Mouse (Mus musculus): ENCODE data around the gene Fam234b.

Fam234b gene

DNA sequence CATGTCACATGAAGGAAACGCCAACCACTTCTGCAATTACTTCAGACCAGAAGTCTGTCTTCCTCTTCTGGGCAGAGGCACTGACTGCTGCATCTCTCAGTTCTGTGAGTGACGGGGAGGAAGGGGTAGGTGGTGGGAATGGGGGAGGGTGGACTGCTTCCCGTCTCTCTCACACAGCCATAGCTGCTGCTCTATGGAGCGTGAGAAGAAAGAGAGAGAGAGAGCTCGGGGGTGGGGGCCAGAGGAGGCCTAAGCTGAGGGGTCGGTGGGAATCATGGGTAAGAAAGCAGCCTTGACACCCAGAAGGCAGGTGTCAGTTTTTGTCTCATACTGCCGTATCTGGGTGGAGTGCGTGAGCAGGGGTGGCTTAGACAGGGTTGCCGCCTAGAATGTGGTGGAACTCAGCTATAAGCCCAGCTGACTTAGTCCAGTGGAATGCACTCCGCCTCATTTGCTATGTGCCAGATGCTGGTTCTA is 30.7 kb downstream of the Fam234b start:
- no peak for DNase-seq (ENCODE audit: low spot score)

DNA sequence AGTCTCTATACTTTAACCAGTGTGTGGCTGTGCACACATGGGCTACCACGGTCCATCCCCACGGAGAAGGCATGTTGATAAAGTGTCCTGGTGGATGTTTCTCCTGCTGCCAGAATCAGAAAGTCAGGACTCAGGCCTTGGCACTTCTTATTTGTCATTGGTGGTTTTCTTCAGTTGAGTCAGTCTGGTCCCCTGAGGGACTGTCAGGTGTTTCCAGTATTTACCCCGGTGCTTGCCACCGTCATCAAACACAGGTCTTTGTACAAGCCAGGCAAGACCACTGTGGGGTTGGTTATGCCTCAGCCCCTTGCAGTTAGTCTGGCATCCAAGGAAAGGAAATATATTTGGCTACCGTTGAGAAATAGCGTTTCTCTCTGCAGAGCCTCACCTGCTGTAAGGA is 32.8 kb downstream of the Fam234b start:
- no peak for DNase-seq (ENCODE audit: low spot score)

DNA sequence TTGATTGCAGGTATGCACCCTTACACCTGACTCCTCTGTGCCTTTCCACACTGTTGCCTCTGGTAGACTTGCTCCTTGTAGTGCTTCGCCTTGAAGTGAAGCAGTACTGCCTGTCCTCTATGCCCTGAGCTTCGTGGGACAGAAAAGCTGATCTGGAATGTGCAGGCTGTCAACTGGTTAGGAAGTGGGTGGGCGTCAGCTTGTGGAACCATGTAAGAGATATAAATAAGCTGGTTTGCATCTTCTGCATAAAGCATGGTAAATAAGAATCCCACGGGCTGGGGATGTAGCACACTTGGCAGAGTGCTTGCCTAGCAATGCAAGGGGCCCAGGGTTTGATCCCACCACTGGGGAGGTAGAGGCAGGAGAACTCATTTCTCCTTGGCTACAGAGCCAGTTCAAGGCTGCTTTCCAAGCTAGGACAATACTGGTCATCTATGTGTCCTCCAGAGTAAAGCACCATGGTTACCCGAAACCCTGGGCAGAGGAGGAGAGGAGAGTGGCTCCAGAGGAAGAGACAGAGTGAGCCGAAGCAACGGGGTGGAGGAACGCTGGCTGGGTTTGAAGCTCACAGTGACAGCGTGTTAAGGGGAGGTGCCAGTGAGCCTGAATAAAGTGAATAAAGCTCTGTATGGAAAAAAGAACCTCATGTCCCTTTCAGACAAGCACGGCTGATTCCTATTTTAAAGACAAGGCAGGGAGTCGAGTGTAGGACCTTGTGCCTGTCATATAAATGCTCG is 34.8 kb downstream of the Fam234b start:
- DNase-seq (ENCODE audit: low spot score): no peak

DNA sequence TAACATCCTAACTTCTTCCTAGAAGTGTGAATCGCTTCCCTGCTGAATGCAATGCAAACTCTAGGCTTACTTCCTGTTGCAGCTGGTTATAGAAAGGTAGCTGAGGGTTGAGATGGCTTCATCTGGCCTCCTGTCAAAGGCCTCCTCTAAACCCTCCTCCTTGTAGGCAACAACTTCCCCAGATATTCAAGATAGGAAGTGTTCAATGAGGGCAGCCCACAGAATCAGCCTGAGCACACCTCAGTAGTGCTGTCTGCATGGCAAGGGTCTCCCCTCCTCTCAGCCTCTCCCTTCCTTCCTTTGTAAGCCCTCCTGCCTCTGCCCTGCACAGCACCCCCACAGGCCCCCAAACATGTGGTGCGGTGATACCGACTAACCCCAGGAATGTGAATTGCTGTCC is 38.0 kb downstream of the Fam234b start:
- DNase-seq (ENCODE audit: low spot score): no peak

DNA sequence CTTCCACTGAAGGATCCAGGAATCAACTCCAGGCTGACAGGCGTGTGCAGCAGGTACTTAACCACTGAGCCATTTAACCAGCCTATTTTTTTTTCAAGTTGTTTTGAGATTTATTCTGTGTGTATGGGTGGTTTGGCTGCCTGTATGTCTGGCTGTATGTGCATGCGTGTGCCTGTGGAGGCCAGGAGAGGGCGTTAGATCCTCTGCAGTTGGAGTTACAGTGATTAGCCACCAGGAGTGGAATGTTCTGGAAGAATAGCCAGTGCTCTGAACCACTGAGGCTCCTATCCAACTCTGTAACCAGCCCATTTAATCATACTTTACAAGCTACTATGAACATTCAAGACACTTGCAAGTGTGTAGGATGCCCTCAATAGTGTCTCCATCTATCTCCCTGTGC is 38.8 kb downstream of the Fam234b start:
- no peak for DNase-seq (ENCODE audit: low spot score)

DNA sequence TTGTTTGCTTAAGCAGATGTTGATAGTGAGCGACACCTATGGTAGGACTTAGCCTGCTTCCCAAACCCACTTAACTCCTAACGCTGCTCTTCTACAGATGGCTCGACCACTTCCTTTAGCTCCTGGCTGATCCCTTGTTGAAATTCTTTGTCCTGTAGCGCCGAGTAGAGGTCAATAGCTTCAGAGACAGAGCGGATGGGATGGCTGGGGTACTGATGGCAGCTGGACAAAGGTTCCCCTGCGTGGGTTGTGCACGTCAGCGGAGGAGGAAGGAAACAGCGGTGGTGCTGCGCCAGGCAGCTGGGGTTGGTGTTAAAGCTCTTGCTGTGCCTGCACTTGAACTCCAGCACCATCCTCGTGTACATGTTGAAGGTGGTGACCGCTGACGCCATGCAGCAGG is 39.5 kb downstream of the Fam234b start:
- DNase-seq (ENCODE audit: low spot score): no peak

DNA sequence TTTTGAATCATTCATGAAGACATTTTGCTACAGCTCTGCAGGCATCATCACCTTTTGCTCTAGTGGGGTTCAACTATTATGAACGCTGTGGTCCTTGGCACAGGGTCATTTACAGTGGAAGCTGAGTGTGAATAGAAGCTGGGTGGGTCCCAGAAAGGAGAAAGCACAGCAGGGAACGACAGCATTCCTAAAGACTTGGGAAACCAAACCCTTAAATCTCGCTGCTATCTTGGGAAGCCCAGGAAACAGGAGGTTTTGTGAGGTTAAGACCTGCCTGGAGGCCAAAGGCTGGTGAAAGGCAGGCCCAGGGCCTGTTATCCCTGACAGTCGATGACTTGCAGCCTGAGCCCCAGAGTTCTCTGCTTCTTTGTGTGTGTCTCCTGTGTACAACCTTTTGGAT is 40.4 kb downstream of the Fam234b start:
- DNase-seq (ENCODE audit: low spot score): no peak

DNA sequence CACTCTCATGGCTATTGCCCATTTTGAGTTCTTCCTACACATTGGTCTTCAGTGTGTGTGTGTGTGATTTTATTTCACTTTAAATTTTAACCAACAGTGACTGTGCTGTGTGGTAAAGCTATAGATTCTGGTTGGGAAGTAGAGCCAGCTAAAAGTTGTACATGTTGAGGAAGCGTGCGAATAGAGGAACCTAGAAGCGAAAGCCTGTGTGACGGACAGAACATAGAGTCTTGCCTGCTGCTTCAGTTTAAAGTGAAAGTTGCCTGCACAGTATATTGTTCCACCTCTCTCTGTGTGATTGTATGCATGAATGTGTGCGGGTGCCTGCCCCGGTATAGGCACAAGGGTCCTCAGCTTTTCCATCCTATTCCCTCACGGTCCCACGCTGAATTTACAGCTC is 42.6 kb downstream of the Fam234b start:
- DNase-seq (ENCODE audit: low spot score): no peak

DNA sequence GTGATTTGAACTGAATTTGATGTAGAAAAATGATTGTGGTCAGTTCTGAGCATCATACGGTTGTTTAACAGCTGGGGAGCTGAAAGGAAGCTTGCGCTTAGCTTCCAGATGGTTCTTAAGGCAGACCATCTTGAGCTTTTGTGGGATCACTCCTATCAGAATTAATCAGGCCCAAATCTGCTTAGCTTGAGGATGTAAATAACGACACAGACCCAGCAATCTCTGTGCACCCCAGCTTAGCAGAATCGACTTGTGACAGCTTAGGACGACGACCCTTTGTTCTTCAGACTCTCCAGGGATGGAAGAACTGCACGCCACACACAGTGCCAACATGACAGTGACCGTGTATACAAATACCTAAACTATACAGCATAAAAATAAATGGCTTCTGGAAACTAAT is 47.8 kb downstream of the Fam234b start:
- no peak for DNase-seq (ENCODE audit: low spot score)

DNA sequence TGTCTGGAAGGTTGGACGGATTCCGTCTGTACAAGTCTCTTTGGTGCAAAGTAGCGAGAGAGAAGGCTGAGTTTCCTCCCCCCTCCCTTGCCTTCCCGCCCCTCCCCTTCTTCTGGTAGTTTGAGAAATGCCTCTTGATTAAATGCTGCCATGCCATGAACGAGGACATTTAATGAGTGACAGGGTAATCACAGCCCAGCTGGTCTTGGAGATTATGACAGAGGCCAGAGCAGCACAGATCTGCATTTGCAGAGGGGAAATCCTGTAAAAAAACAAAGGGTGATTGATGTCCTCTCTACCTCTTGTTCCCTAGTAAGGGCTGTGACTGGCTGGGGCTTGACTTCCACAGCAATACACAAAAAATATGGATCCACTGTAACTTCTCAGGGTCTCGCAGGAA is 50.1 kb downstream of the Fam234b start:
- no peak for DNase-seq (ENCODE audit: low spot score)

DNA sequence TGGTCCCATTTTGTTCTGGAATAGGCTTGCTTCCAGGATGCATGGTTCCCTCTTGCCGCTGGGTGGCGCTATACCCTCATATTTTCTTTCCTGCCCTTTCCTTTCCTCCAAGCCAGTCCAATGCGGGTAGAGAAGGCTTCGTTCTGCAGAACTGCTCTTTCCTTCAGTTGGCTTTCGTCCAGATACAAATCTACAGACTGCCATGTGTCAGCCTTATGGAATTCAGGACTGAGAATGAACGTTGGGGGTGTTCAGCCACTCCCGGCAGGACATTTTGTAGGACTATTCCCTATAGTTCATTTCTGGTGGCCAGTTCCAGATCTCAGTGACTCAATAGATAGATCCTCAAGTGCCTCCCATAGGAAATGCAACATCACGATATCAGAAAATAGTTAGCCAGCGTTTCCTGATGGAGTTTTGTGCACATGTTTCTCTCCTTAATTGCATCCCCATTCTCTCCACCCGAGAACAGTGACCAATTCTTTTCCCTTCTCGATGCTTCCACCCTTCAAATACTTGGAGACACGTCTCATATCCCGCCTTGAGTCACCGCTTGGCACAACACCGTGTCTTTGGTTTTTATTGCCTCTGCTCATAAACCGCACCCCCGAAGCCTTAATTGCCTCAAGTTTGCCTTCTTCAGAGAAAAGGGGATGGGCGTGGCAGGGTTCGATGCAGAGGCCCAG is 52.2 kb downstream of the Fam234b start:
- DNase-seq (ENCODE audit: low spot score): peak; percentile 79

DNA sequence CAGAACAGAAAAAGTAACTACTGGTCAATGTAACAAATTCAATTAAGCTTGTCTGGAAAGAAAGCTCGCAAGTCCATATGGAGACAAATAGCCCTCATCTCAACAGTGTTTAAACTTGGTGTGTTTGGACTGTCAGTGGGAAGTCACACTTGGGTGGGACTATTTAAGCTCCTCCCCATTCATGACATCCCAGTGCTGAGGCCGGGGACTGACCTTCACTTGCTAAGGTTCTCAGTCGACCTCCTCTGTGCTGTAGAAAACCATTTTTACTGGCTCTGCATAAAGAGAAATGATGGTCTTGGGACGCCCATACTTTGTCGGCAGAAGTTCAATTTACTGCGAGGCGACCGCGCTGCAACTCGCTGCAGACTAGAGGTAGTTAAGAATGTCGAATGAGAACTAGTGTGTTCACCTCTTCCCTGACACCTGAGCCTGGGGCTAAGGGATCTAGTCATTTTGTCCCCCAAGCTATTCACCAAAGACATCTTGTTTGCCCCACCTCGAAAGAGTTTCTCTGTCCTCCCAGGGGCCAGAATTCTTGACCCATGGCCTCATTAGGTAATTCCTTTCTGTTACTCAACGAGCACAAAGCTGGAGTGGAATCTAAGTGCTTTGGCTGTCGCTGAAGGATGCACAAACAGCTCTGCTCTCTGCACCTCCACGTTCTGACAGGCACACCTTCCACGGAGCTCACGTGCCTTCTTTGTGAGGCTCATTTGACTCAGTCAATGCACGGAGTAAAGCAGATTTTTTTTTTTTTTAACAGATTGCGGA is 53.3 kb downstream of the Fam234b start:
- DNase-seq (ENCODE audit: low spot score): no peak

DNA sequence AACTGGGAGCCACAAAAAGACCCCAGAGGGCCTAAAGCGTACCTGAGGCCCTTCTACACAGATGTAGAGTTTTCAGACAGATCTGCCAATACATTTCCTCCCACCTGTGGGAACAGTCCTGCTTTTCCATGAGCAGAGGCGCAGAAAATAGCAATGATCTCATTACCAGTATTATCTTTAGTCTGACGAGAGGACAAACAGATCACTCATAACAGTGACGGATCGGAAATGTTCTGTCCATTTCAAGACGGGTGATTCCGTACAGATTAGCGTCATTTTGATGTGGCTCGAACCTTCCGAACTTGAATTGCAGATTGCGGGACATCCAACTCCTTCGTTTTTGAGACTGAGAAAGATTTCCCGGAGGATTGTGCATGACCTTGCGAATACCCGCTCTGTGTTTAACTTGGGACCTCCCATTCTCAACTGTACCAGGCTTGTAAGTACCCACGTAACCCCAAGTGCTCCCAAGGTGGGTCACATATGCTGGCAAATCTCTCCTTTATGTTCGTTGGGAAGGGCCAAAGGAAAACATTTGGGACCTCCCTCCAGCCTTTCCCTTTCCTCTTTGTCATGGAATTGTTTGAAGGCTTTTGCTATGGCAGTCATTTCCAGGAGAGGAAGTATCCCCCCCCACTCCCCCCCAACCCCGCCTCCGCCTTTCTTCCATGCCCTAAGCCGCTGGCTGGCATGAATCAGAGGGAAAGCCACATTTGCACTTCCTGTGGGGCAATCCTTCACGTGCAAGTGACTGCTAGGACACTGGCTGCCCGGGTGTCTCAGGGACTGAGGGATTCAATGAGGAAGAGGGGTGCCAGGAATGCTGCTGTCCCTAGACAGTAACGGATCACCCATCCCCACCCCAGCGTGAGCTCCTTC is 54.3 kb downstream of the Fam234b start:
- peak; percentile 49 for DNase-seq (ENCODE audit: low spot score)

DNA sequence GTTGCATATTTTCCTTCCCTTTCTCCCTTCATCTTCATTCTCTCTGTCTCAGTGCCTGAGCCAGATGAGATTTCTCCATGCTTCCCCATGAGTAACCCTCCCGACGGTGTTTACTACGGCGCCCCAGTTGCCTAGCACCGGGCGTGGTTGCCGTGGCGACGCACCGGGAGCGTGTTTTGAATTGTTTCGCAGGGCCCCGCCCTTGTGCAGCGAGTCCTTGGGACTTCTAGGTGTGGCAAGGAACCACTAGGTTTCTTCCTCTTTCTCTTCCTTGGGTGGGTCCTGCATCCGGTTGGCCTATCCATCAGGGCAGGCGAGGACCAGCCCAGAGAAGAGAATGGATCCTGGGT is 54.9 kb downstream of the Fam234b start:
- DNase-seq (ENCODE audit: low spot score): peak; percentile 91

DNA sequence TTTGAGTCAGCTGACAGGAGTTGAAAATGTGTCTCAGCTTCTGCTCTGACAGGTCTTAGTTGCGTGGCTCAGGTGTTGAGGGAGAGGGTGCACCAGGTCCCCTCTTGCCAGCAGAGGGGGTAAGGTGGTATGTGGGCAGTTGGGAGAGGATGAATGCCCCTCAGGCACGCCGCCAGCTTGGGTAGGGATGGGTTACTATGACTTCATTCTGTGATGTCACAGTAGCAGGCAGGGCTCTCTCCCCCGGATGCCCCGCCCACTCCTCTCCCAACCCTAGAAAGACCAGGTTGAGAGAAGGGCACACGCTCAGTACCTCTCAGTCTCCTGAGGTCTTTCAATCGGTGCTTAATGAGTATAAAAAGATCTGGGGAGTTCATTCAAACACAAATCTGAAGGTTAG is 56.4 kb downstream of the Fam234b start, which contains the start of gene Gsg1:
Gene Gsg1 (minus strand): TSS at position 199 of the 400 bp plus-strand sequence.
- no peak for DNase-seq (ENCODE audit: low spot score)

DNA sequence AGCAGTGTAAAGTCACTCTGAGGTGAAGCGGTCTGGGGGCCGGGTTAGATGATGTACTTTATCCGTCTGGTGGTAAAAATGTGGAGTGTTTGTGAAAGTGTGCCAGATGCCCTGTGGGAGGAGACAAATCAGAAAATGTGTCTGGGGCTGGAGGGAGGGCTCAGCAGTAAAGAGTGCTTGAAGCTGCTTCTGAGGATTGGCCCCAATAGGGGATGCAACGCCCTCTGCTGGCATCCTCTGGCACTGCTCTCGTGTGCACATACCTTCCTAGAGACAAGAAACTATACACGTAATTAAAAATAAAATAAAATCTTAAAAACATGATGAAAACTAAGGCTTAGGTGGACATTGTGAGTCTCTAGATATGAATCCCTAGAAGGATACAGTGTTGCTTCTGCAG is 62.7 kb downstream of the Fam234b start:
- DNase-seq (ENCODE audit: low spot score): no peak

DNA sequence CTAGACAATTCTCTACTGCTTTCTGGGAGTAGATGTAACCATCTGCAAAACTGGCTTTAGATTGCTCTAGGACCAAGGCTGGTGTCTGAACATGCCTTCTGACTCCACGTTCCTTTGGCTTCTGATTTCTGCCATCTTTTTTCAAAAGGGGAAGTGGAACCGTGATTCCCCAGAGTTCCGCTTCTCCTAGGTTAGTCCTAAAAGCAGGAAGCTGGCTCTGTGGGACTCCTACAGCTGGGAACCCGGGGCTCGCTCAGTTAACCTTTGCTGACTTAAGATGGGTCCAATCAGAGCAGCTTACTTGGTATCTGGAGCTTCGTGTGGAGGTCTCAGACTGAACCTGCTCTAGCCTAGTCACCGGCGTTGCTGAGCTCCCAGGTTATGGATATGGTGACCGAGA is 63.3 kb downstream of the Fam234b start:
- no peak for DNase-seq (ENCODE audit: low spot score)

DNA sequence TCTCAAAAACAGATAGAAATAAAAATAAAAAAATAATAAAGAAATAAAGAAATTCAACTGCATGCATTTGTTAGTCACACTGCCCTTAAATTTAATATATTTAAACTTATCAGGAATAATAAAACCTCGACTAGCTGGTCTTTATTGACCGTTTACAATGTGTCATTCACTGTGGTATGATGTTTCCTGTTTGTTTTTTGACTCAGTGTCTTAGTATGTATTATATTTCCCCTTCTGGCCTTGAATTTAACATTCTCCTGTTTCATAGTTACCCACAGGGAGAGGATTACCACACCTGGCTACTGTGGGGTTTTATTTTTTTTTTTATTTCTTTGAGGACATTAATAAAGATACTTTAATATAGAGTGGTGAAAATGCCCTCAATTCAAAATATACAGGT is 64.8 kb downstream of the Fam234b start:
- DNase-seq (ENCODE audit: low spot score): no peak

DNA sequence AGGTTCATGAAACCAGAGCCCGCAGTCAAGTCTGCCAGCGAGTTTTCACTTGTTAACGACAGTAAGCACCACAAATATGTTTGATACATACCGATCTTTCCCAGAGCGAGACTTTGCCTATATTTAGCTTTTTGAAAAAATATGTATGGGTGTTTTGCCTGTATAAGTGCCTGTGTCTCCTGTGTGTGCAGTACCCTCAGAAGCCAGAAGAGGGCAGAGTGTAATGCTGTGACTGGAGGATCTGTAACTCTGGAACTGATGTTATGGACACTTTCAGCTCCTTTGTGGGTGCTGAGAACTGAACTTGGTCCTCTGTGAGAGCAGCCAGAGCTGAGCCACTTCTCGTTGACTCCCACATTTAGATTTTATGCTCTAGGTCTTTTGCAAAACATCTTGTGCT is 66.4 kb downstream of the Fam234b start:
- no peak for DNase-seq (ENCODE audit: low spot score)

DNA sequence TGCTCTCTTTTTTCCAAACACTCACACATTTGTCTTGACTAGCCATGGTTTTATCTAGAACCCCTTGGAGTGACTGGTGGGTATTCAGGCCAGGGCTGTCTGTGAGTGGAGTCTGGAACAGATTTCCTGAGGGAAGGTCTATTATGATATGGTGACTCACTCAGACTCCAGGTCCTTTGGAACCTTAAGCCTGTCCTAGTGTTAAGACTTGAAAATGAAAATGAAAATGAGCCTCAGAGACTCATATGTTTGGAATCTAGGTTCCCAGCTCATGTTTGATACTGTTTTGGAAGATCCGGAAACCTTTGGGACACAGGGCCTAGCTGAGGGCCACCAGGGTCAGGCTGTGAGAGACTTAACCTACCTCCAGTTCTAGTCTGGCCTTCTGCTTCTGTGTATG is 68.3 kb downstream of the Fam234b start:
- DNase-seq (ENCODE audit: low spot score): no peak

DNA sequence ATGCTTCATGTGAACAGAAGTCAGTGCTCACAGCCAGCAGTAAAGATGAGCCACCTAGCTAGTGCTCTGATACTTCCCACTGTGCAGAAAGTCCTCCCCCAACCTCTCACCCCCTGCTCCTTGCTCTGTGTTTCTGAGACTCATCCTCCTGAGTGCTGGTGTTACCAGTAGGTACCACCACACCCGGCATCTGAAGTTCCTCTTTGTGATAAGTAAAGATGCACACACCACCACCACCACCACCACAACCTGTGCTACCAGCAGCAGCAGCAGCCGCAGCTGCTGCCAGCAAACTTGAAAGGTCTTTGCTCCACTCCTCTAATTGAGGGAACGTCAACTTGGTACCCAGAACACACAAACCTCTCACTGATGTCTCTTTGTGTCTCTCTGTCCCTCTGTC is 69.4 kb downstream of the Fam234b start:
- DNase-seq (ENCODE audit: low spot score): no peak

DNA sequence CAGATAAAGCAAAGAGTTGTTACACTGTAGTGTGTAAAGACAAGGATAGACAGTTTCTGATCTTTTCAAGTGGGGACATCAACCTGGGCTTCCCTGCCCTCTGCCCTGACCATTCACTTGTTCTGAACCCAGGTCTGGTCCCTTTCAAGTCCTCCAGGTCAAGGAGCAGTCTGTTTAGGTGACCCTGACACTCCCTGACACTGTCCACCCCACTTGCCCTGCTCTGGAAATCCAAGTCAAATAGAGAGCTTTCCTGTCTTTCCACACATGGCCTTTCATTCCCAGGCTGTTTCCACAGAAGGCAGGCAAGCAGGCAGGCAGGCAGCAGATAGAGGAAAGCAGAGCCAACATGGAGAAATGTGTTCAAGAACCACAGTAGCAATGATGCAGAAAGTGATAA is 70.6 kb downstream of the Fam234b start:
- no peak for DNase-seq (ENCODE audit: low spot score)
